Mouse (Mus musculus) E14TG2a.4 (cell line): ENCODE measurements around the gene Galk2.

ENCODE experiments used
- CTCF ChIP-seq: conservative IDR thresholded peaks from 2 replicates; pipeline ENCODE4 v1.5.1; 2014; ENCODE audit warnings: low read length
- NANOG ChIP-seq: IDR thresholded peaks from 2 replicates; pipeline ENCODE4 v1.6.1; 2014; ENCODE audit warnings: borderline replicate concordance, low read length, mixed read lengths
- POU5F1 ChIP-seq: IDR thresholded peaks from 2 replicates; pipeline ENCODE4 v1.6.1; 2014; ENCODE audit warnings: low read length, borderline replicate concordance

DNA sequence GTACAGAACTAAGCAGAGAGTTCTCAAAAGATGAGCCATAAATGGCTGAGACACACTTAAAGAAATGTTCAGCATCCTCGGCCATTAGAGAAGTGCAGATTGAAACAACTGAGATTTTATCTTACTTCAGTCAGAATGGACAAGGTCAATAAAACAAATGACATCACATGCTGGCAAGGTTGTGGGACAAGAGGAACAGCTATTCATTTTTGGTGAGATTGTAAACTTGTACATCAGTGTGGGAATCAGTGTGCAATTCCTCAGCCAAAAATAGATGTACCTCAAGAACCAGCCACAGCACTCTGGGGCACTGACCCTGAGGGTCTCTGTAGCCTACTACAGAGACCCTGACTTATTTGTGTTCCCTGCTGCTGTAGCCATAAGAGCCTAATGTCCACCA is 84.4 kb downstream of the Galk2 start:
- no peak for TF ChIP-seq CTCF
- no peak for TF ChIP-seq POU5F1
- no peak for TF ChIP-seq NANOG
